Mouse (Mus musculus): ENCODE data around the gene Cygb.
A peak's percentile ranks its signal among the peaks of the same experiment; 100 is the strongest.

Gene Cygb

DNA sequence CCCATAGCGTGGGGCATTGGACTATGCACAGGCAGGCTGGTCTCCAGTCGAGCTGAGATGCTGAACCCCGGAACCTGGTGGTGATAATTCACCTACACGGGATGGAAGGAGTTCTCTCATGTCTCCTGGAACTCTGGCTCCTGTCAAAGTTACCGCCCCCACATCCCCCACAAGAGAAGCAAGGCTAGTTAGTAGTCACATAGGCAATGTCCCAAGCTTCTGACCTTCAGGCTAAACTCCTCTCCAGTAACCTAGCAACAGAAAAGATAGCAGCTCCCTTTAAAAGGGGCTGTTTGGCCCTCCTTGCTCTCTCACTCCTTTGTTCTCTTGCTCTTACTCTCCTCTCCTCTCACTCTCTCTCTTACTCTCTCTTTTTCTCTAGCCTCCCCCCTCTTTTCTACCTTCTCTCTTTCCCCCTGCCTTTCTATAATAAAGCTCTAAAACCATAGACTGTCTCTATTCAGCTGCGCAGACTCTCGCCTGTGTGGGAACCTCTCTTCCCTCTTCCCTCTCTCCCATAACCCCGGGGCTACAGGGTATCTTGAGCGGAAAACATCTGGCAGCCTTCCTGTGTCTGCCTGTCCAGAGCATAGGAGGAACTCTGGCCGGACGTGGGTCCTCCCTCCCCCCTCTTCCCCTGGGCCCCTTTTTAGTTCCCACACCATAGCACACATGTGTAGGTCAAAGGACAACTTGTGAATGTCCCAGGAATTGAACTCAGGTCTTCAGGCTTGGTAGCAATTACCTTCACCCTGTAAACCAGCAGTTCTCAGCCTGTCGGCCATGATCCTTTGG is 23.7 kb downstream of the Cygb start:
- DNase-seq: no peak

GRCm38 (mm10) chr11:116629472-116629871 is 24.6 kb downstream of the Cygb start:
- DNase-seq: no peak

DNA sequence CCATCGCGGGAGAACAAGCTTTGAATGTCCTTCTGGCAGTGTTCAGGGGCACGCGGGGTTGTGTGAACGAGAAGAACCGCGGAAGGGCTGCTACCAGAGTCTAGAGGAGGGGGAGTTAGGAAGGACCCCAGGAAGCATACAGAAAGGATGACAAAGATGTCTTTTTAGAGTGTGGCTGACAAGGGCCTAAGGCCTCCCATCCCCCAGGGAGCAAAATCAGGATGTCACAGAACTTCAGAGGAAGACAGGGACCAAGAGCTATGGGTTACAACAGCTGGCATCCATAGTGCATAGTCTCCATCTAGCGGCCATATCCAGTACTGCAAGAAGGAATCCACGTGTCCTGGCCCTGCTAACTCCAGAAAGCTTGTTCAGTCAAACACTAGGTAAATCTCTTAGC is 25.4 kb downstream of the Cygb start:
- peak; percentile 87 to 92 for DNase-seq

GRCm38 (mm10) chr11:116627072-116628020 is 26.8 kb downstream of the Cygb start:
- peak in 1 of 2 experiments; percentile 37 for DNase-seq

- DNase-seq: no peak
Measured at GRCm38 (mm10) chr11:116626299-116627071, 27.6 kb downstream of the Cygb start, which contains the start of gene Rhbdf2. Gene Rhbdf2 (minus strand): TSS chr11:116627019.

DNA sequence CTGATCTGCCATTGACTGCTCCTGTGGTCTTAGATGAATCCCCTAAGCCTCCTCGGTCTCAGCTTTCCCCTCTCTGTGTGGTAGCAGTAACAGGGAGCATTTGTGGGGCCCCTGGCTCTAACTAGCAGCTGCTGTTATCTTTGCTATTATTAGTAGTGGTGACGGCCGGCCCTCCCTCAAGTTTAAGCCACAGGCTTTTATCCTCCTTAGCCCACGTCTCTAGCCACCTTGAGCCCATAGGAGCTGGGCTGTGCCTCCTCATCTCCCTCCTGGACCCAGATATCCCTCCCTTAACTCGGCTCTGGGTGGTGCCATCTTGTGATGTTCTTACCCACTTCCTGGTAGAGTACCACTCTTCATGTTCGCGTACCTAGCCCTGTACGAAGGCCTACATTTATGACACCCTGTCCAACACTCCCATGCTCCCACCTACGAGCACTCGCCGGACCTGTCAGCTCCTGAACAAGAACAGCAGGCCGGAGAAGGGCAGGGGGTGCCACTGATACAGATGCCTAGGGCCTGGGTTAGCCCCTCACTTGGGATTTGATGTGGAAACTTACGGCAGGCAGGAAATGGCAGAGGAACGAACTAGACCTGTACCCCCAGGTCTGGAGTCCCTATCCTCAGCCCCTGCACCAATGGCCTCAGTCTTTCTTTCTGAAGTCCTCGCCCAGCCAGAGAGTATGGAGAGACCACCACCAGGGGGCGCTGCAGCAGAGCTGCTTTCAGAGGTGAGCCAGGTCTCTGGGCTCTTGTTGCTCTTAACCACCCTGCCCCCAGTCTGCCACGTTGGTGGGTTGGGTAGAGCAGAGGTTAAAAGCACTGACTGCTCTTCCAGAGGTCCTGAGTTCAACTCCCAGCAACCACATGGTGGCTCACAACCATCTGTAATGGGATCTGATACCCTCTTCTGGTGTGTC is 28.8 kb downstream of the Cygb start:
- peak; percentile 46 to 65 for DNase-seq

GRCm38 (mm10) chr11:116624131-116624832 is 29.8 kb downstream of the Cygb start:
- no peak for DNase-seq

DNA sequence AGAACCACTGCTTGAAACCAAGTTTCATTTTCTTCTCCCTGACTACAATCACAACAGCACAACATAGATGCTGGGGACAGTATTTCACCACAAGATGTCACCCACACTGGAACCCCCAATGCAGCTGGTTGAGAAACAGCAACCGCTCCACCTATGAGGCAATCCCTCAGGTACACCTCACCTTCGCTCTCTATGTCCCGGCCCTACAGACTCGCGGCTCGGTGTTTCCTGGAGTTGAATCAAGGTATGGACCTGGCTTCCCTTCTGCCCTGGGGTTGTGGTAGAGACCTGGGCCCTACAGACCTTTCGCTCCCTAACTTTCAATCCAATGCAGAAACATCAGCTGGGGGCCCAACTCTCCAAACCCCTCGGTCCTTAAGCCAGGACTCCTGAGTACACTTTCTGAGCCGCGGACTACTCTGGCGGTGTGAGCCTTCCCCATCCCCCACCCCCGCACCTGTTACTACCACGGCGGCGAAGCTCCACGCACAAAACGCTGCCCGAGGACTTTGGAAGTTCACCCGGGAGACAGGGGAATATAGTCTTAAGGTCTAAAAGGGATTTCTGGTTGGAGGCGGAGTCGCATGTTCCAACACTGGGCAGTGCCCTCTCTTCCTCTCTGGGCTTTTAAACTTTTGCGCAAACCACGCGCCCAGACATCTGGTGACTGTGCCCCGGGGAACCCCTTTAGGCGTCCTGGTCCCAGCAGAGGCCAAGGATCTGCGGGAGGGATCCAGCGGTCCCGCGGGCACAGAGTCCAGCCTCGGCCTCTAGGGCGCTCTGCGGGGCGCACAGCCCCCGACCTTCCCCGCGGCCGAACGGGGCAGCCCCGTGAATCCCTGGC is 30.6 kb downstream of the Cygb start:
- no peak for DNase-seq

DNA sequence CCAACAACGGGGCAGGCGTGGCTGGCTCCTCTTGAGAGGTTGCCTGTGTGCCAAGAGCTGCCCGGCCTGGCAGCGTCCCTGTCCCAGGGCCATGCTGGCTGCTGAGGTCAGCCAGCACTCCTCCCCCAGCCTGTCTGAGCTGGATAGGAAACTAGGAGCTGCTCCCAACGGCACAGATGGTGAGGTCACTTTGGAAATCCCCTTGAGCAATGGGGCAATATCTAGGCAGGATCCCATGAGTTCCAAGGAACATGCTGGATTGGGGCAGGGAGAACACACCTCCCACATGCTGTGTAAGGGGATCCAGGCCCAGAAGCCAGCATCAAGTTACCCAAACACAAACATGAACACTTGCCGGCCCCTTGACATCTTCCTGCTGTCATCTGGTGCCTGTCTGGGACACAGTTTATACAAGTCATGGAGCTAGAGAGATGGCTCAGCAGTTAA is 32.8 kb downstream of the Cygb start:
- DNase-seq: peak; percentile 85 to 89

DNA sequence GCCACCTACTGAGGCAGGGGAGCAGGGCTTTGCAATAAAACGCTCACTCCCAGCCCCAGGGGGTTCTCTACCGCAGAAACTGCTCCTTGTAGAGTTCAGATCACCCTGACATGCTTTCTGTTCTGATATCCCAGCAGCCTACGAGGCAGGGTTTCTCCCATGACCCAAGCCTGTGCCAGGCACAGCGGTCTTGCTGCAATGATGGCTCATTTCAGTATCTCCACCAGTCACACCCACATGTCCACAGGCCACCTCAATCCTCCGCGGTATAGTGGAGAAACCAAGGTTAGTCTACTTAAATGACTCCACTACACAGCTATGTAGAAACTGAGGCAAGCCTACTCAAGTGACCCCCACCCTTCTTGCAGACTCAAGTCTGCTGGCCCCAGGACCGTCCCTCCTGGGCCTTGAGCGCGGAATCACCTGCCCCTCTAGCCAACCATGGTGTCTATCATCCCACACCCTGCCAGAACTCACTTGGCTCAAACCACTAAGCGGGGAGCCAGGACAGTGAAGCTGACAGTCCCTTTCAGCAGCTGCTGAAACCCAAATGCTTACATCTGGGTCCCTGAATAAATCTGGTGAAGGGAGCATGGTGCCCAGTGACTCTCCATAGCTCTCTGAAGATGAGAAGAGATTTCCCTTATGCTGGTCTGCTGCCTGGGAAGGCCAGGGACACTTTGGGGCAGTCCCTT is 33.4 kb downstream of the Cygb start:
- peak in 1 of 2 experiments; percentile 19 for DNase-seq

- DNase-seq: no peak
Measured at GRCm38 (mm10) chr11:116620073-116620472, 34.0 kb downstream of the Cygb start.

DNA sequence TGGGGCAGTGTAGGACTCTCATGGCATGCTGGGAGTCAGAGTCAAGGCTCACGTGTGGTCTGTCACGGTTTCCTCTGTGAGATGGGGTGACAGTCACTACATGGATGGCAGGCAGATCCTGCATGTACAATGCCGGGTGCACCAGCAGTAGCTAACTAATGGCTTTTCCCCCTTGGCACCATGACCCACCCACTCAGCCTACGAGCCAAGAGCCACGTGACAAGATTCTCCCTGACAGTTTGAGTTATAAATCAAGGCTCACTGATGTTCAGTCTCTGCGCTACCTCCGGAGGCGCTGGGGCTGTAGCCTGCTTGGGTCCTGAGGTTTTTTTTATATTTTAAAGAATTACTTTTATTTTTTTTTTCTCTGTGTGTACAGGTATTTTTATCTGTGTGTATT is 34.6 kb downstream of the Cygb start:
- DNase-seq: no peak

GRCm38 (mm10) chr11:116619156-116619555 is 35.0 kb downstream of the Cygb start:
- DNase-seq: peak; percentile 68 to 76

- DNase-seq: no peak
Measured at GRCm38 (mm10) chr11:116618666-116619065, 35.4 kb downstream of the Cygb start.

DNA sequence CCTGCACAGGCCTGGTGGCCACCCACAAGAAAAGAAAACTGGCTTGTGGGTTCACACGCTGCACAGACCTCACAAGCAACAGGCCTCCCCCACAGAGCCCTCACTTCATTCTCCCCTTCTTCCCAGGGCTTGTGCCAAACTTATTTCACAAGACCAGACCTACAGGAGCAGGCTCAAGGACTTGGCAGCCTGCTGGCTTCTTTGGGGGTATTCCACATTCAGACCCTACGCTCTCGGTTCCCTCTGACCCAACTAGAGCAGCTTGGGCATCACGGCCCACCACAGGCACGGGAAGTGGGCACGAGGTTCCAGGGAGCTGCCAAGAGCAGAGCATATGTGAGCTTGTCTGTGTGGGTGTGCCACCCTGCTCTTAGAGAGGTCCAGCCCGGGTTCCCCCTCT is 36.5 kb downstream of the Cygb start:
- DNase-seq: no peak

GRCm38 (mm10) chr11:116616438-116617118 is 37.5 kb downstream of the Cygb start:
- no peak for DNase-seq

DNA sequence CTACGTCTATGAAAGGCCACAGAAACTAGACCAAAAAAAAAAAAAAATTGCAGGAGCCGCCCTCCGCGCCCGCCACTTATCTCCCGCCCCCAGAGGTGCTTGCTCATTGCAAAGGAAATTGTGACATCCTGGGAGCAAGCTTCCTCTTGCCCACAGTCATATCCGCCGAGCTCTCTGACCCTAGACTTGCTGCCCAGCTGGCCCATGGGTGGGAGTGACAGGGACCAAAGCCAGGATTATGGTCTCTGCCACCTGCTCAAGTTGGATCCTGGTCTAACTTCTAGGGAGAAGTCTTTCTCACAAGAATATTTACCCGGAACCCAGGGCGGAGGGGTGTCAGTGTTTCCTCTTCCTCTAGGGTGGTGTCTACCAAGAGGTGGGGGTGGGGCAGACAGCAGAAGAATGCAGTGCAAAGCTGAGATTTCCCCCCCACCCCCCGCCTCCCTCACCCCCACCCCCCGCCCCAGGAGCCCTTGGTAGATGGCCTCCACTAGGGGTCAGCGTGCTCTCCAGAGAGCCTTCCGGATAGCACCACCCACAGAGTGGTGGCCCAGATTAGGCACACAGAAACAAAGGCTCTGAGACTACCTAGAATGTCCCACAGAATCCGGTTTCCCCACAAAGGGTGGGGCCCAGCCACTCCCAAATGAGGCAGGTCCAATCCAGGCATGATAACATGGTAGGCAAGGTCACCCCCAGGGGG is 38.2 kb downstream of the Cygb start:
- DNase-seq: peak; percentile 44 to 50

DNA sequence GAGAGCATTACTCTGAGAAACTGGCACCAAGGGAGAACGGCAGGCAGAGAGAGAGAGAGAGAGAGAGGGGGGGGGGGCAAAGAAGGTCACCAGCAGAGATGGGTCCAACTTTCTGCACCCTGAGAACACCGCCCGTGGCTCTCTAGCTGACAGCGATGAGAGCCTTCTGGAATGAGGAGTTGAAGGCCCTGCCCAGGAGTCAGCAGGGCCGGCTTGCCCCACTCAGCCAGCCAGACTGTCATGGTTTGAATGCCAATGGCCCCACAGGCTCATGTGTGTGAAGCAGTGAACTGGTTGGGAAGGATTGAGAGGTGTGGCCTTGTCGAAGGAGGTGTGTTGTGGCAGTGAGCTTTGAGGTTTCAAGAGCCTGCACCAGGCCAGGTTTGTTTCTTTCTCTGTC is 40.9 kb downstream of the Cygb start:
- no peak for DNase-seq
